Comparison of ENCODE assay signal across 8 mouse cellular contexts in genomic region chr19:7557844-7558243, GRCm38 (mm10). TPM values are rescaled to one million over a fixed set of nuclear protein-coding genes. Genes with fewer than 3 reads are reported as not detected.
DNase-seq lines count a peak whose midpoint lies in the region; ATAC-seq and TF ChIP-seq lines count a peak whose summit lies in the region.

No protein-coding gene starts in this region.

- no peak overlapping the region for H3K9ac ChIP-seq in hindbrain, embryonic 11.5 days (ENCODE audit: low read depth, low read length)

- intact Hi-C loops in left cerebral cortex, postnatal 36 days (cut with DNase I) = no loop called here

- TF ChIP-seq CTCF in kidney, adult 2 months (conservative IDR thresholded peaks at IDR 0.05; ENCODE audit: insufficient read depth, insufficient read length, low read depth, low read length) = no peak

- H3K4me3 ChIP-seq in kidney, adult 2 months (ENCODE audit: insufficient read depth, low read depth, low read length) = peak overlapping the region; percentile 58
- peak overlapping the region; percentile 25 for H3K4me3 ChIP-seq in hindbrain, embryonic 11.5 days (ENCODE audit: low read depth, low read length)

- H3K4me1 ChIP-seq in kidney, adult 2 months (ENCODE audit: control insufficient read depth, insufficient read depth, low read length) = peaks cover 4% of the 10 kb centered on the region; the same call in 1 of the 2 replicates
- H3K4me1 ChIP-seq in hindbrain, embryonic 11.5 days (replicated peaks; ENCODE audit: control insufficient read depth, insufficient read depth, low read length) = peaks cover 3% of the 10 kb centered on the region

- DNase-seq in kidney, adult 2 months = no peak
- DNase-seq in kidney, adult 9 months = no peak
- DNase-seq in c-Kit-negative CD71-positive TER-119-positive erythroid progenitor cells, embryonic 14.5 days (ENCODE audit: low read depth, low spot score) = peak; percentile 38
- DNase-seq in hindbrain, embryonic 11.5 days (ENCODE audit: low spot score) = no peak
- DNase-seq in mesoderm, embryonic 11.5 days (ENCODE audit: low read depth, low spot score) = peak; percentile 7
- DNase-seq in T-cell, adult 2 months (ENCODE audit: low spot score) = no peak
- DNase-seq in right cerebral cortex, postnatal 36 days (ENCODE audit: low spot score in 2 of 2) = no peak
- DNase-seq in left cerebral cortex, postnatal 36 days (ENCODE audit: low spot score in 2 of 2) = no peak

- H3K9me3 ChIP-seq in hindbrain, embryonic 11.5 days (ENCODE audit: control insufficient read depth, low read length) = no peaks in the 10 kb centered on the region

- H3K27ac ChIP-seq in kidney, adult 2 months (ENCODE audit: insufficient read depth, low read depth, low read length) = no peak overlapping the region
- H3K27ac ChIP-seq in hindbrain, embryonic 11.5 days (ENCODE audit: low read depth, low read length) = no peak overlapping the region

- no peaks in the 10 kb centered on the region for H3K36me3 ChIP-seq in kidney, adult 2 months (ENCODE audit: control insufficient read depth, insufficient read depth, low read length)
- H3K36me3 ChIP-seq in hindbrain, embryonic 11.5 days (ENCODE audit: control insufficient read depth, insufficient read depth, low read length) = no peaks in the 10 kb centered on the region

- H3K27me3 ChIP-seq in kidney, adult 2 months (replicated peaks; ENCODE audit: control insufficient read depth, insufficient read depth, low read length) = no peaks in the 10 kb centered on the region; the same call in 1 of the 2 replicates
- peaks cover 3% of the 10 kb centered on the region; the same call in 1 of the 2 replicates for H3K27me3 ChIP-seq in hindbrain, embryonic 11.5 days (ENCODE audit: control insufficient read depth, insufficient read depth, low read length)

- TF ChIP-seq POLR2A in kidney, adult 2 months (IDR thresholded peaks at IDR 0.05; ENCODE audit: low read depth, low read length) = no peak

- WGBS in kidney, adult 2 months = 7% methylated on average over 4 of the region's 4 CpGs
- 10% methylated on average over 4 of the region's 4 CpGs for WGBS in hindbrain, embryonic 11.5 days

- peak overlapping the region; percentile 71 for H3K4me2 ChIP-seq in hindbrain, embryonic 11.5 days (replicated peaks; ENCODE audit: low read depth, low read length)

- no peak; the same call in 1 of the 2 replicates for ATAC-seq in hindbrain, embryonic 11.5 days (ENCODE audit: low FRiP score)

RNA-seq across cellular contexts. Expression of gene Pla2g16, which starts 0.6 kb away (rescaled TPM):
- 24.3 and 24.9 TPM in 2 replicates for polyA plus RNA-seq in kidney, adult 2 months (2012; rRNA removed)
- polyA plus RNA-seq in hindbrain, embryonic 11.5 days (2014; fragmentation: Nextera tagmentation; extraction: Ambion mirVana) = 2.7 and 4.4 TPM in 2 replicates
- total RNA-seq in left cerebral cortex, postnatal 36 days (2021) = 10 to 100 TPM; 27.2 to 29.2 TPM

RNA-seq across cellular contexts. Expression of gene Lgals12, which starts 49.1 kb away (rescaled TPM):
- 5.1 and 5.3 TPM in 2 replicates for polyA plus RNA-seq in kidney, adult 2 months (2012; rRNA removed)
- 0.10 and 0.26 TPM in 2 replicates for polyA plus RNA-seq in hindbrain, embryonic 11.5 days (2014; fragmentation: Nextera tagmentation; extraction: Ambion mirVana)
- 1 to 10 TPM in 1 of 2 experiments, under 1 TPM in 1; 0.57 to 1.0 TPM for total RNA-seq in left cerebral cortex, postnatal 36 days (2021)

RNA-seq across cellular contexts. Expression of gene Hrasls5, which starts 54.5 kb away (rescaled TPM):
- polyA plus RNA-seq in kidney, adult 2 months (2012; rRNA removed) = 0.42 and 1.4 TPM in 2 replicates
- not detected in 2 replicates for polyA plus RNA-seq in hindbrain, embryonic 11.5 days (2014; fragmentation: Nextera tagmentation; extraction: Ambion mirVana)
- not detected for total RNA-seq in left cerebral cortex, postnatal 36 days (2021)

Comparison
In these comparisons a context has a peak if more than half of its experiments do, and no peak if none do; other contexts are left out.
1. DNase-seq: peak in c-Kit-negative CD71-positive TER-119-positive erythroid progenitor cells, embryonic 14.5 days (single experiment) and mesoderm, embryonic 11.5 days (single experiment); none in kidney, adult 2 months (single experiment), kidney, adult 9 months (single experiment), hindbrain, embryonic 11.5 days (single experiment), T-cell, adult 2 months (single experiment), right cerebral cortex, postnatal 36 days (0 of 2) and left cerebral cortex, postnatal 36 days (0 of 2).